9 mouse cellular contexts compared by ENCODE assay signal in genomic region chr4:123797856-123798255, GRCm38 (mm10). TPM values are rescaled to one million over a fixed set of nuclear protein-coding genes. Genes with fewer than 3 reads are reported as not detected.
DNase-seq lines count a peak whose midpoint lies in the region; ATAC-seq and TF ChIP-seq lines count a peak whose summit lies in the region.
"Had no signal": no experiment of that assay in that cellular context is flagged by ENCODE, and none has a peak within 500 bp of the region (broad histone marks: within the 10 kb centered on the region; RNA-seq: fewer than 3 reads in every experiment).

No protein-coding gene starts in this region.

- 37% methylated on average over 7 of the region's 7 CpGs for WGBS in embryonic facial prominence, embryonic 15.5 days
- WGBS in midbrain, embryonic 12.5 days = 37% methylated on average over 7 of the region's 7 CpGs

- no peaks in the 10 kb centered on the region for H3K9me3 ChIP-seq in embryonic facial prominence, embryonic 15.5 days (replicated peaks)
- no peaks in the 10 kb centered on the region for H3K9me3 ChIP-seq in midbrain, embryonic 12.5 days

- no peak overlapping the region for H3K4me2 ChIP-seq in embryonic facial prominence, embryonic 15.5 days (replicated peaks)
- no peak overlapping the region for H3K4me2 ChIP-seq in midbrain, embryonic 12.5 days (replicated peaks)

- no peak overlapping the region for H3K4me3 ChIP-seq in embryonic facial prominence, embryonic 15.5 days (replicated peaks)
- H3K4me3 ChIP-seq in layer of hippocampus, adult 2 months = no peak overlapping the region; the same call in 1 of the 2 replicates
- H3K4me3 ChIP-seq in midbrain, embryonic 12.5 days = no peak overlapping the region

- H3K27ac ChIP-seq in embryonic facial prominence, embryonic 15.5 days (replicated peaks) = no peak overlapping the region
- H3K27ac ChIP-seq in layer of hippocampus, adult 2 months = peak overlapping the region; percentile 88
- H3K27ac ChIP-seq in midbrain, embryonic 12.5 days (replicated peaks) = peak overlapping the region; percentile 50

- H3K4me1 ChIP-seq in embryonic facial prominence, embryonic 15.5 days = no peaks in the 10 kb centered on the region
- peaks cover 11% of the 10 kb centered on the region; the same call in 1 of the 2 replicates for H3K4me1 ChIP-seq in midbrain, embryonic 12.5 days

- no peaks in the 10 kb centered on the region for H3K27me3 ChIP-seq in embryonic facial prominence, embryonic 15.5 days
- no peaks in the 10 kb centered on the region for H3K27me3 ChIP-seq in midbrain, embryonic 12.5 days

- peak; percentile 88 for ATAC-seq in embryonic facial prominence, embryonic 15.5 days (ENCODE audit: insufficient number of reproducible peaks, low FRiP score, low TSS enrichment, low read depth)
- peak; percentile 87 for ATAC-seq in midbrain, embryonic 12.5 days (ENCODE audit: low FRiP score, low read depth)
- no peak for ATAC-seq in CD4-positive, CD25-positive, alpha-beta regulatory T cell, adult 4 months

- H3K9ac ChIP-seq in embryonic facial prominence, embryonic 15.5 days = no peak overlapping the region
- H3K9ac ChIP-seq in midbrain, embryonic 12.5 days (replicated peaks) = no peak overlapping the region

- no peak for TF ChIP-seq CTCF in layer of hippocampus, adult 2 months (conservative IDR thresholded peaks at IDR 0.05)

- peak; percentile 25 for DNase-seq in R1 (ENCODE audit: low read depth, low spot score)
- peak; percentile 70 to 88 for DNase-seq in layer of hippocampus, adult 2 months (ENCODE audit: low spot score in 2 of 2)
- peak; percentile 83 for DNase-seq in telencephalon, adult 2 months (ENCODE audit: low read depth, low spot score)
- DNase-seq in lung, postnatal 10 days = no peak
- no peak for DNase-seq in heart, adult 8-10 months (ENCODE audit: low spot score)

- no peaks in the 10 kb centered on the region for H3K36me3 ChIP-seq in embryonic facial prominence, embryonic 15.5 days
- H3K36me3 ChIP-seq in midbrain, embryonic 12.5 days = no peaks in the 10 kb centered on the region

RNA-seq across cellular contexts. Expression of gene Rhbdl2, which starts 10.2 kb away (rescaled TPM):
- polyA plus RNA-seq in embryonic facial prominence, embryonic 15.5 days (2015; fragmentation: Nextera tagmentation; extraction: Ambion mirVana) = 7.1 and 7.4 TPM in 2 replicates
- under 1 TPM; 0.54 to 0.92 TPM for total RNA-seq in layer of hippocampus, adult 2 months (2021)
- polyA plus RNA-seq in midbrain, embryonic 12.5 days (2016; fragmentation: Nextera tagmentation; extraction: Ambion mirVana) = 0.47 and 1.2 TPM in 2 replicates
- under 1 TPM in 1 of 2 experiments, not detected in 1; 0.81 TPM for polyA plus RNA-seq in CD4-positive, CD25-positive, alpha-beta regulatory T cell, adult 4 months (2017; shearing (Covaris generic))
- under 1 TPM in 1 of 4 experiments, not detected in 3; 0.69 TPM for total RNA-seq in heart, adult 8-10 months (2022)
- total RNA-seq: neutrophil, adult 5-6 weeks had no signal

RNA-seq across cellular contexts. Expression of gene Akirin1, which starts 47.7 kb away (rescaled TPM):
- polyA plus RNA-seq in embryonic facial prominence, embryonic 15.5 days (2015; fragmentation: Nextera tagmentation; extraction: Ambion mirVana) = 56.0 and 56.1 TPM in 2 replicates
- 10 to 100 TPM; 53.9 to 58.1 TPM for total RNA-seq in layer of hippocampus, adult 2 months (2021)
- 102 and 103 TPM in 2 replicates for polyA plus RNA-seq in midbrain, embryonic 12.5 days (2016; fragmentation: Nextera tagmentation; extraction: Ambion mirVana)
- 10 to 100 TPM in 1 of 2 experiments, 1 to 10 TPM in 1; 8.3 to 14.4 TPM for polyA plus RNA-seq in CD4-positive, CD25-positive, alpha-beta regulatory T cell, adult 4 months (2017; shearing (Covaris generic))
- total RNA-seq in heart, adult 8-10 months (2022) = 10 to 100 TPM; 19.4 to 28.8 (median 24.9) TPM

Comparison
In these comparisons a context has a peak if more than half of its experiments do, and no peak if none do; other contexts are left out.
1. DNase-seq: peak in R1 (single experiment), layer of hippocampus, adult 2 months (2 of 2) and telencephalon, adult 2 months (single experiment); none in lung, postnatal 10 days (single experiment) and heart, adult 8-10 months (single experiment).